Mouse (Mus musculus): ENCODE data around the gene Angel2. TPM values are rescaled to one million over a fixed set of nuclear protein-coding genes. Genes with fewer than 3 reads are reported as not detected.

The Angel2 gene
- polyA plus RNA-seq, 1 experiment from 2014 or later = 41.8 TPM

GRCm38 (mm10) chr1:190995548-190995947 lies 70.6 kb downstream of the Angel2 start:
- Histone ChIP-seq H3K4me1 (ENCODE audit: control insufficient read depth, insufficient read depth, low read depth, low read length) (no peaks in the 10 kb centered on the region), H3K9ac (ENCODE audit: low read depth, low read length) (no peak overlapping the region), H3K36me3 (ENCODE audit: control insufficient read depth, insufficient read depth, low read length) (no peaks in the 10 kb centered on the region), H3K27me3 (replicated peaks; ENCODE audit: control insufficient read depth, insufficient read depth, low read length) (no peaks in the 10 kb centered on the region), H3K27ac (ENCODE audit: low read depth, low read length) (no peak overlapping the region), H3K4me2 (ENCODE audit: low read length) (no peak overlapping the region), H3K4me3 (ENCODE audit: low read length) (no peak overlapping the region), H3K9me3 (ENCODE audit: control insufficient read depth, low read length) (peaks cover 4% of the 10 kb centered on the region; the same call in 1 of the 2 replicates)
- 38% methylated on average over 7 of the region's 7 CpGs for WGBS
- ATAC-seq = peak; percentile 73

GRCm38 (mm10) chr1:190996346-190996877 lies 71.5 kb downstream of the Angel2 start:
- Histone ChIP-seq H3K4me2 (ENCODE audit: low read length) (no peak overlapping the region), H3K9me3 (ENCODE audit: control insufficient read depth, low read length) (peaks cover 4% of the 10 kb centered on the region; the same call in 1 of the 2 replicates), H3K27ac (ENCODE audit: low read depth, low read length) (no peak overlapping the region), H3K27me3 (replicated peaks; ENCODE audit: control insufficient read depth, insufficient read depth, low read length) (no peaks in the 10 kb centered on the region), H3K36me3 (ENCODE audit: control insufficient read depth, insufficient read depth, low read length) (no peaks in the 10 kb centered on the region), H3K4me3 (ENCODE audit: low read length) (no peak overlapping the region), H3K9ac (ENCODE audit: low read depth, low read length) (no peak overlapping the region), H3K4me1 (ENCODE audit: control insufficient read depth, insufficient read depth, low read depth, low read length) (no peaks in the 10 kb centered on the region)
- 72% methylated on average over 6 of the region's 6 CpGs for WGBS
- no peak for ATAC-seq

Other genes starting within 250 kb of the Angel2 start
- gene Rps6kc1, start 13.3 kb upstream of the Angel2 start, polyA plus RNA-seq (2015; fragmentation: Nextera tagmentation; extraction: Ambion mirVana) = 28.4 and 33.9 TPM in 2 replicates
- gene Vash2, start 54.2 kb downstream of the Angel2 start, polyA plus RNA-seq (2015; fragmentation: Nextera tagmentation; extraction: Ambion mirVana) = 76.5 and 84.2 TPM in 2 replicates
- 8.5 and 8.6 TPM in 2 replicates for gene Flvcr1, start 101.0 kb downstream of the Angel2 start, polyA plus RNA-seq (2015; fragmentation: Nextera tagmentation; extraction: Ambion mirVana)
- gene Spata45, start 111.5 kb downstream of the Angel2 start, polyA plus RNA-seq (2015; fragmentation: Nextera tagmentation; extraction: Ambion mirVana) = not detected in 2 replicates
- 16.2 and 16.9 TPM in 2 replicates for gene Tatdn3, start 137.8 kb downstream of the Angel2 start, polyA plus RNA-seq (2015; fragmentation: Nextera tagmentation; extraction: Ambion mirVana)
- gene Nsl1, start 137.9 kb downstream of the Angel2 start, polyA plus RNA-seq (2015; fragmentation: Nextera tagmentation; extraction: Ambion mirVana) = 3.6 and 3.9 TPM in 2 replicates
- 2.5 and 3.9 TPM in 2 replicates for gene Batf3, start 172.7 kb downstream of the Angel2 start, polyA plus RNA-seq (2015; fragmentation: Nextera tagmentation; extraction: Ambion mirVana)
- not detected in 2 replicates for gene Fam71a, start 239.7 kb downstream of the Angel2 start, polyA plus RNA-seq (2015; fragmentation: Nextera tagmentation; extraction: Ambion mirVana)

Data from hindbrain, embryonic 16.5 days (tissue).